Mouse (Mus musculus) midbrain, embryonic 12.5 days (tissue): ENCODE measurements around the gene Ears2. TPM values are rescaled to one million over a fixed set of nuclear protein-coding genes. Genes with fewer than 3 reads are reported as not detected.
A peak's percentile ranks its signal among the peaks of the same experiment; 100 is the strongest.

ENCODE experiments used
- ATAC-seq: fragments of 200-750 bp; cut with Nextera tagmentation; 2 replicates; pipeline ENCODE4 v1.8.0; 2017; ENCODE audit warnings: low read depth, moderate TSS enrichment, moderate library complexity; ENCODE audit not compliant: low FRiP score
- H3K27ac ChIP-seq: fragments of 300-500 bp; sonication (generic); replicated peaks from 2 replicates; pipeline ENCODE4 v1.5.1; 2016; ENCODE audit warnings: mild to moderate bottlenecking
- H3K27me3 ChIP-seq: fragments of 300-500 bp; sonication (generic); 2 replicates; pipeline ENCODE4 v1.6.1; 2016; ENCODE audit warnings: mild to moderate bottlenecking
- H3K36me3 ChIP-seq: fragments of 300-500 bp; sonication (generic); 2 replicates; pipeline ENCODE4 v1.6.1; 2016
- H3K4me1 ChIP-seq: fragments of 300-500 bp; sonication (generic); 2 replicates; pipeline ENCODE4 v1.6.1; 2016
- H3K4me2 ChIP-seq: fragments of 300-500 bp; sonication (generic); replicated peaks from 2 replicates; pipeline ENCODE4 v1.6.1; 2016; ENCODE audit warnings: mild to moderate bottlenecking, moderate library complexity
- H3K4me3 ChIP-seq: fragments of 300-500 bp; sonication (generic); 2 replicates; pipeline ENCODE4 v1.5.1; 2016; ENCODE audit warnings: mild to moderate bottlenecking
- H3K9ac ChIP-seq: fragments of 300-500 bp; sonication (generic); replicated peaks from 2 replicates; pipeline ENCODE4 v1.6.1; 2016; ENCODE audit warnings: mild to moderate bottlenecking, moderate library complexity
- H3K9me3 ChIP-seq: fragments of 300-500 bp; sonication (generic); 2 replicates; pipeline ENCODE4 v1.6.1; 2016; ENCODE audit warnings: mild to moderate bottlenecking
- WGBS: fragments of 180-500 bp; shearing (Covaris S2); methylation state at CpG from one replicate; pipeline ENCODE4 v1.1.7; 2016; 5-methylcytosine and 5-hydroxymethylcytosine counted together
- polyA plus RNA-seq: library from polyadenylated mRNA; unstranded; fragments of >200 nt; fragmentation: Nextera tagmentation; extraction: Ambion mirVana; gene quantifications from 2 replicates; pipeline ENCODE4 v1.2.1, GENCODE M21; 2016

Ears2 gene
- polyA plus RNA-seq, 1 experiment from 2014 or later, result 15.2 TPM

DNA sequence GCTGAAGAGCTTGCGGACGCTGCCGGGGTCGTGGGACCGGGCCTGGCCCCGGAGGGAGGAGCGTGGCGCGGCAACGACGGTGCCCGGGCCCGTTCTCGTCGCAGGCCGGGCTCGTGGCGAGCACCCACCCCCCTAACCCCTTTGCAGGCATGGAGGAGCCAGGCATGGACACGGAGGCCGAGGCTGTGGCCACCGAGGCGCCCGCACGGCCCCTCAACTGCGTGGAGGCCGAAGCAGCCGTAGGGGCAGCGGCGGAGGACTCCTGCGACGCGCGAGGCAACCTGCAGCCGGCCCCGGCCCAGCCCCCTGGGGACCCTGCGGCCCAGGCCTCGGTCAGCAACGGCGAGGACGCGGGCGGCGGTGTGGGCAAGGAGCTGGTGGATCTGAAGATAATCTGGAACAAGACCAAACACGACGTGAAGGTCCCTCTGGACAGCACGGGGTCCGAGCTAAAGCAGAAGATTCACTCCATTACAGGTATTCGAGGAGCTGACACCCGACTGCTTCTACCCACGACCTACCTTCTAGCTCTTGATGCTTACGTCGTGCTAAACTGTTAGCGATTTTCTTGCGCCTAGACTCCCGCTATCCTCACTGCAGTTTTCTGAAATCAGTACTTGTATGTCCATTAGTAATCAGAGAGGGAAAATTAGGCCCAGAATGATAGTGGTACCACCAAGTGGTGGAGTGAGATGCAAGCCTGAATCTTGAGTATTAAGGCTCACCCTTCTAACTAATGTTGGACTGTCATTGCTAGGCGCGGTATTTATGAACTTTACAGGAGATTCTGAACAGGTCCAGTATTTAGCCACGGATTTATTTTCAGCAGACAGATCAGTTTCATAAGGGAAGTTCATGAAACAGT is 686 bp upstream of the Ears2 start:
- H3K9me3 ChIP-seq, result no peaks in the 10 kb centered on the region
- 2% methylated on average over 56 of the region's 58 CpGs for WGBS
- ATAC-seq, result no peak
- peak overlapping the region; percentile 88 for H3K4me2 ChIP-seq
- peak overlapping the region; percentile 93 for H3K27ac ChIP-seq
- H3K4me1 ChIP-seq, result peaks cover 29% of the 10 kb centered on the region
- H3K36me3 ChIP-seq, result peaks cover 38% of the 10 kb centered on the region
- H3K27me3 ChIP-seq, result no peaks in the 10 kb centered on the region
- peak overlapping the region; percentile 89 for H3K9ac ChIP-seq
- H3K4me3 ChIP-seq, result peak overlapping the region; percentile 82

GRCm38 (mm10) chr7:122066102-122066944 is 740 bp downstream of the Ears2 start:
- no peak for ATAC-seq
- peak overlapping the region; percentile 93 for H3K27ac ChIP-seq
- peak overlapping the region; percentile 89 for H3K9ac ChIP-seq
- WGBS, result 19% methylated on average over 31 of the region's 31 CpGs
- no peaks in the 10 kb centered on the region for H3K27me3 ChIP-seq
- H3K36me3 ChIP-seq, result peaks cover 32% of the 10 kb centered on the region
- peak overlapping the region; percentile 88 for H3K4me2 ChIP-seq
- peaks cover 29% of the 10 kb centered on the region for H3K4me1 ChIP-seq
- peak overlapping the region; percentile 82 for H3K4me3 ChIP-seq
- H3K9me3 ChIP-seq, result no peaks in the 10 kb centered on the region

DNA sequence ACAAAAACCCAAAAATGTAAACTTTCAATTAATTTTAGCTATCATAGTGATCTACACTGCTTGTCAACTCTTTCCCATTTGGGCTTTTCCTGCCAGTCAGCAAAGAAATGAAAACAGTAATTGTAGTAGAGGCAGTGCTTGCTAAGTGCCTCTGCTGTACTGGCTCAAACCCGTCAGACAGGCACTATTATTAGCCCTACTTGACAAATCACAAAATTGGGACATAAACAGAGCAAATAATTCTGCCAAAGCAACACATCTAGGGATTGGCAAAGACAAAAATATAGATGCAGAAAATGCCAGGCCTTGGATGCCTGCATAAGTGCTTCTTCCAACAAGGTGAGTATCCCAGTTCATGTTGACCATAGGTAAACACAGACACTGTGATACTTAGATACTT is 1.4 kb downstream of the Ears2 start:
- H3K9ac ChIP-seq, result no peak overlapping the region
- H3K27me3 ChIP-seq, result no peaks in the 10 kb centered on the region
- H3K27ac ChIP-seq, result no peak overlapping the region
- H3K4me1 ChIP-seq, result peaks cover 29% of the 10 kb centered on the region
- H3K36me3 ChIP-seq, result peaks cover 28% of the 10 kb centered on the region
- H3K4me2 ChIP-seq, result peak overlapping the region; percentile 88
- WGBS, result 82% methylated on average over 1 of the region's 1 CpGs
- no peak for ATAC-seq
- no peaks in the 10 kb centered on the region for H3K9me3 ChIP-seq
- peak overlapping the region; percentile 82; the same call in 1 of the 2 replicates for H3K4me3 ChIP-seq

GRCm38 (mm10) chr7:122056633-122057032 is 10.4 kb downstream of the Ears2 start:
- Histone ChIP-seq H3K4me3 (no peak overlapping the region), H3K27ac (no peak overlapping the region), H3K36me3 (peaks cover 36% of the 10 kb centered on the region), H3K4me2 (no peak overlapping the region), H3K9me3 (no peaks in the 10 kb centered on the region), H3K4me1 (no peaks in the 10 kb centered on the region), H3K9ac (no peak overlapping the region), H3K27me3 (no peaks in the 10 kb centered on the region)
- no peak for ATAC-seq
- 95% methylated on average over 5 of the region's 5 CpGs for WGBS

GRCm38 (mm10) chr7:122050834-122051233 is 16.2 kb downstream of the Ears2 start:
- 68% methylated on average over 1 of the region's 1 CpGs for WGBS
- peaks cover 61% of the 10 kb centered on the region for H3K36me3 ChIP-seq
- ATAC-seq, result no peak

GRCm38 (mm10) chr7:122048191-122048590 is 18.9 kb downstream of the Ears2 start:
- WGBS, result 92% methylated on average over 9 of the region's 9 CpGs
- no peak for ATAC-seq
- Histone ChIP-seq H3K9me3 (no peaks in the 10 kb centered on the region), H3K4me2 (no peak overlapping the region), H3K4me3 (no peak overlapping the region), H3K27me3 (no peaks in the 10 kb centered on the region), H3K36me3 (peaks cover 47% of the 10 kb centered on the region), H3K9ac (no peak overlapping the region), H3K4me1 (no peaks in the 10 kb centered on the region), H3K27ac (no peak overlapping the region)

More at GRCm38 (mm10) chr7:122050834-122051233, 16.2 kb downstream of the Ears2 start:
- no peak overlapping the region for H3K4me2 ChIP-seq
- H3K27me3 ChIP-seq, result no peaks in the 10 kb centered on the region
- H3K4me1 ChIP-seq, result no peaks in the 10 kb centered on the region
- no peak overlapping the region for H3K27ac ChIP-seq
- H3K9ac ChIP-seq, result no peak overlapping the region
- no peak overlapping the region for H3K4me3 ChIP-seq
- no peaks in the 10 kb centered on the region for H3K9me3 ChIP-seq

GRCm38 (mm10) chr7:122046813-122047212 is 20.2 kb downstream of the Ears2 start:
- H3K36me3 ChIP-seq, result peaks cover 46% of the 10 kb centered on the region

DNA sequence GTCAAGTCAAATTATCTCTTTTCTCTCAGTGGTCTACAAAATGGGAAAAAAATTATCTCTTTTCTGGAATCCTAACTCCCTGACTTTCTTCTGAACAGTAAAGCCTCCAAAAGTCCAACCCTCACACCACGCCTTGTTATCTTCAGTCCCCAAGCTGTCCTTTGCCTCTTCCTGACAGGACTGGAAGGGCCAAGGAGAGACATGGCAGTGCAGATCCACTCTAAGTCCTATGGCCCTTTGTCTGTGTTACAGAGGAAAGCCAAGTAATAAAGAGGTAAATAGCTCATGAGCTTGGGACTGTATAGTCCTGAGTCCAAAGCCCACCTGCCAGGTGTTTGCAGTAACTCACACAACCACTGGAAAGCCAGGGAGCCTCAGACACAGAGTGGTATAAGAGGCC is 21.4 kb downstream of the Ears2 start:
- ATAC-seq, result no peak
- peaks cover 48% of the 10 kb centered on the region for H3K36me3 ChIP-seq
- H3K9ac ChIP-seq, result no peak overlapping the region
- H3K4me2 ChIP-seq, result no peak overlapping the region
- 93% methylated on average over 1 of the region's 1 CpGs for WGBS
- H3K9me3 ChIP-seq, result no peaks in the 10 kb centered on the region
- no peaks in the 10 kb centered on the region for H3K4me1 ChIP-seq
- H3K27ac ChIP-seq, result no peak overlapping the region
- no peaks in the 10 kb centered on the region for H3K27me3 ChIP-seq
- H3K4me3 ChIP-seq, result no peak overlapping the region

More at GRCm38 (mm10) chr7:122046813-122047212, 20.2 kb downstream of the Ears2 start:
- H3K9ac ChIP-seq, result no peak overlapping the region
- no peak overlapping the region for H3K27ac ChIP-seq
- H3K9me3 ChIP-seq, result no peaks in the 10 kb centered on the region
- H3K4me1 ChIP-seq, result no peaks in the 10 kb centered on the region
- H3K27me3 ChIP-seq, result no peaks in the 10 kb centered on the region
- no peak for ATAC-seq
- no peak overlapping the region for H3K4me3 ChIP-seq
- H3K4me2 ChIP-seq, result no peak overlapping the region
- 91% methylated on average over 2 of the region's 2 CpGs for WGBS

DNA sequence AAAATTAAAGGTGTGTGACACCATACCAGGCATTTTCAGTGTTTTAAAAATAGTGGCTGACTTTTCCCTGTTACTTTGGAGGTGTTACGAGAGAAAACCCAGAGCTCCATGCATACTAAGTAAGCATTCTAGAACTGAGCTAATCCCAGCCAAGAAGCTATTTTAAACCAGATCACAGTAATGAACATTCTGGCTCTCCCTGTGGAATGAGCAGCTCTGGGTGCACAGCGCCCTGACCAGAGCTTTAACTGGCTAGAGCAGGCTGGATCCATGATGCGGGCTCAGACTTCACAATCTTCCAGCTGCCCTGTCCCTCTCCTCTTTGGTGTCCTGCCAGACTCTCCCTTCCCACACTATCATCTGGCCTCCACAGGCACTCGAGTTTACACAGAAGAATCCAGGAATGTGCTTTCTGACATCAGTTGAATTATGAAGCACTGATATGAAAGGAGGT is 21.9 kb downstream of the Ears2 start:
- H3K4me2 ChIP-seq, result no peak overlapping the region
- 90% methylated on average over 4 of the region's 4 CpGs for WGBS
- peaks cover 46% of the 10 kb centered on the region for H3K36me3 ChIP-seq

DNA sequence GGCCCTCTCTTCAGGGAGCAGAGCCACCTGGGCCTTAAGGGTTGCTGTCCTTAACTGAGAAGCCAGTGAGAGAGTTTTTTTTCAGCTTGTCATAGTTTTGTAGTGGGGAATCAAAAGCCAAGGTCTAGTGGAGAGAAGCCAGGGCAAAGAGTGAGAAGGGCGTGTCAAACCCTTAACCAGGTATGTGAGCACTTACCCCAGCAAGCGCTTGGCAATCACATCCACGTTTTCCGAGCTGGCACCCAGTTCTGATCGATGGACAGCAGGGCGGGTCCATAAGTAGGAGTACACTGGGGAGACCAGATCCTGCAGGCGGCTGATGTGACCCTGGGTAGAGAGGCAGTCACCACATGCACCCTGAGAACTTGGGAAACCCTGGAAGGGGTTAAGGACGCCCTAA is 23.0 kb downstream of the Ears2 start:
- Histone ChIP-seq H3K36me3 (peaks cover 49% of the 10 kb centered on the region), H3K4me2 (no peak overlapping the region), H3K4me1 (no peaks in the 10 kb centered on the region), H3K9me3 (no peaks in the 10 kb centered on the region), H3K9ac (no peak overlapping the region), H3K27me3 (no peaks in the 10 kb centered on the region), H3K27ac (no peak overlapping the region), H3K4me3 (no peak overlapping the region)
- ATAC-seq, result no peak
- 90% methylated on average over 8 of the region's 8 CpGs for WGBS

More for the DNA sequence above, 21.9 kb downstream of the Ears2 start:
- no peak overlapping the region for H3K27ac ChIP-seq
- no peak for ATAC-seq
- H3K9me3 ChIP-seq, result no peaks in the 10 kb centered on the region
- H3K4me3 ChIP-seq, result no peak overlapping the region
- no peak overlapping the region for H3K9ac ChIP-seq
- no peaks in the 10 kb centered on the region for H3K27me3 ChIP-seq
- H3K4me1 ChIP-seq, result no peaks in the 10 kb centered on the region

DNA sequence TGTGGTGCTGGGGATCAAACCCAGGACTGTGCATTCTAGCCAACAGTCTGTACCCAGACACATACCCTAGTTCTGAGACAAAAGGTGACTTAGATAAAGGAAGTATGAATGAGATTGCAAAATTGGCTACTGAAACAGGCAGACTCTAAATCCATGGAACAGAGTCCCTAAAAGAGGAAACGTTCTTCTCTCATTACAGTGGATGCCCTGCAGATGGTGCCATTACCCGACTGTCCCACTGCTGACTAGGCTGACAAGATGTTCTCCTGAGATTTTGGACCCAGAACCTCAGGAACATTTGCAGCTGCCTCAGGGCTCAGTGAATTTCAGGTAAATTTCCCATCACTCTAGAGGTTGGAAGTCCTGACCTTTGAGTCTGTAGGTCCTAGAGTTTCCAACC is 32.7 kb downstream of the Ears2 start:
- Histone ChIP-seq H3K4me1 (no peaks in the 10 kb centered on the region), H3K9me3 (no peaks in the 10 kb centered on the region), H3K27ac (no peak overlapping the region), H3K36me3 (peaks cover 20% of the 10 kb centered on the region), H3K4me3 (no peak overlapping the region), H3K27me3 (no peaks in the 10 kb centered on the region), H3K9ac (no peak overlapping the region), H3K4me2 (no peak overlapping the region)
- no peak for ATAC-seq
- WGBS, result 41% methylated on average over 2 of the region's 2 CpGs

- Histone ChIP-seq H3K4me2 (no peak overlapping the region), H3K4me1 (no peaks in the 10 kb centered on the region), H3K27me3 (no peaks in the 10 kb centered on the region), H3K4me3 (no peak overlapping the region), H3K9ac (no peak overlapping the region), H3K36me3 (peaks cover 13% of the 10 kb centered on the region), H3K27ac (no peak overlapping the region), H3K9me3 (no peaks in the 10 kb centered on the region)
- 75% methylated on average over 3 of the region's 3 CpGs for WGBS
- ATAC-seq, result no peak
Measured at GRCm38 (mm10) chr7:122033371-122033770, 33.7 kb downstream of the Ears2 start.
